Mouse (Mus musculus) heart, embryonic 14.5 days (tissue): ENCODE results near the gene Ano2. TPM values are rescaled to one million over a fixed set of nuclear protein-coding genes. Genes with fewer than 3 reads are reported as not detected.

Experiments
- ATAC-seq: fragments of 200-750 bp; cut with Nextera tagmentation; 2 replicates; pipeline ENCODE4 v1.8.0; 2017; ENCODE audit warnings: low read depth, moderate TSS enrichment; ENCODE audit not compliant: insufficient number of reproducible peaks, insufficient read depth, low FRiP score
- H3K27ac ChIP-seq, 2 experiments: fragments of 200-500 bp in 1 of 2; fragments of 300-500 bp in 1 of 2; sonication (generic) in 1 of 2; replicated peaks in 1 of 2; 2 replicates each; pipeline ENCODE4 v1.5.1; 2012 to 2014; ENCODE audit warnings: low read depth in 2 of 2, low read length in 2 of 2, control low read depth in 1 of 2, mild to moderate bottlenecking in 1 of 2, mixed read lengths in 1 of 2; ENCODE audit not compliant: control insufficient read depth in 1 of 2, insufficient read depth in 1 of 2
- H3K27me3 ChIP-seq: fragments of 300-500 bp; sonication (generic); 2 replicates; pipeline ENCODE4 v1.6.1; 2014; ENCODE audit warnings: mild to moderate bottlenecking, low read length, control low read depth; ENCODE audit not compliant: control insufficient read depth, insufficient read depth
- H3K36me3 ChIP-seq: fragments of 300-500 bp; sonication (generic); 2 replicates; pipeline ENCODE4 v1.6.1; 2014; ENCODE audit warnings: mild to moderate bottlenecking, control low read depth, low read length, mixed read lengths; ENCODE audit not compliant: control insufficient read depth, insufficient read depth
- H3K4me1 ChIP-seq, 2 experiments: fragments of 200-500 bp in 1 of 2; fragments of 300-500 bp in 1 of 2; sonication (generic) in 1 of 2; 2 replicates each; pipeline ENCODE4 v1.6.1; 2012 to 2014; ENCODE audit warnings: low read length in 2 of 2, control low read depth in 1 of 2, mixed read lengths in 1 of 2; ENCODE audit not compliant: control insufficient read depth in 2 of 2, insufficient read depth in 2 of 2
- H3K4me2 ChIP-seq: fragments of 300-500 bp; sonication (generic); 2 replicates; pipeline ENCODE4 v1.6.1; 2014; ENCODE audit warnings: mild to moderate bottlenecking, low read length
- H3K4me3 ChIP-seq, 2 experiments: fragments of 200-500 bp in 1 of 2; fragments of 300-500 bp in 1 of 2; sonication (generic) in 1 of 2; 2 replicates each; pipeline ENCODE4 v1.5.1; 2012 to 2014; ENCODE audit warnings: low read length in 2 of 2, mild to moderate bottlenecking in 2 of 2, control low read depth in 1 of 2, low read depth in 1 of 2, moderate library complexity in 1 of 2; ENCODE audit not compliant: control insufficient read depth in 1 of 2, insufficient read depth in 1 of 2
- H3K9ac ChIP-seq: fragments of 300-500 bp; sonication (generic); 2 replicates; pipeline ENCODE4 v1.6.1; 2014; ENCODE audit warnings: mild to moderate bottlenecking, low read length
- H3K9me3 ChIP-seq: fragments of 300-500 bp; sonication (generic); 2 replicates; pipeline ENCODE4 v1.6.1; 2016; ENCODE audit warnings: low read length, control low read depth; ENCODE audit not compliant: control insufficient read depth
- WGBS: fragments of 180-500 bp; shearing (Covaris S2); extraction: QIAGEN DNeasy Blood & Tissue Kit; methylation state at CpG from one replicate; pipeline ENCODE4 v1.1.7; 2014; 5-methylcytosine and 5-hydroxymethylcytosine counted together
- polyA plus RNA-seq: library from polyadenylated mRNA; unstranded; fragments of >200 nt; fragmentation: Nextera tagmentation; extraction: Ambion mirVana; gene quantifications from 2 replicates; pipeline ENCODE4 v1.2.1, GENCODE M21; 2014

Ano2 gene
- polyA plus RNA-seq, 1 experiment from 2014 or later: 0.38 TPM

DNA sequence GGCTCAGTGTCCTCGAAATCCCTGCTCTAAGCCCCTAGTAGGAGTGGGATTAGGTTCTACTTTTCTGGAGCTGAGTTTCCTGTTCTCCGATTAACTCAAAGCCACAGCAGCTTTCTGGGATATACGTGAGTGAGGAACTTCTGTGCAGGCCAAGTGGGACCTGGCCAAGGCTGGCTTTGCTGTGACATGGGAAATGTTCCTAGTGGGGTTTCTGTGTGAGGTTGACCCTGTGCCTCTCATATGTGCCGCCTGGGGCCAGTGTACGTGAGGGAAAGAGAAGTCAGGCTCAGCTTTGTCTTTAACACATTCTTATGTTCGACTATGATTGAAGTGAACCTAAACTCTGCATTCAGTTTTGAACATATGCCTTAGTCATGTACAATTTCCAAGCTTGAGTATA lies 184.5 kb downstream of the Ano2 start:
- Histone ChIP-seq H3K9me3 (no peaks in the 10 kb centered on the region), H3K27me3 (no peaks in the 10 kb centered on the region), H3K4me2 (no peak overlapping the region), H3K27ac (no peak overlapping the region), H3K4me3 (no peak overlapping the region), H3K9ac (no peak overlapping the region), H3K4me1 (no peaks in the 10 kb centered on the region), H3K36me3 (no peaks in the 10 kb centered on the region)
- 84% methylated on average over 6 of the region's 6 CpGs for WGBS
- ATAC-seq: no peak

DNA sequence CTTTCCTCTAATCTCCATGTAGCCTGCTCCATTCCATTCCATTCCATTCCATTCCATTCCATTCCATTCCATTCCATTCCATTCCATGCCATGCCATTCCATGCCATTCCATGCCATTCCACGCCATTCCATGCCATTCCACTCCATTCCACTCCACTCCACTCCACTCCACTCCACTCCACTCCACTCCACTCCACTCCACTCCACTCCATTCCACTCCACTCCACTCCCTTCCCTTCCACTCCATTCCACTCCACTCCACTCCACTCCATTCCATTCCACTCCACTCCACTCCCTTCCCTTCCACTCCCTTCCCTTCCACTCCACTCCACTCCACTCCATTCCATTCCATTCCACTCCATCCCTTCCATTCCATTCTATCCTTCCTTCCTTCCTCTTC lies 186.7 kb downstream of the Ano2 start:
- Histone ChIP-seq H3K9ac (no peak overlapping the region), H3K36me3 (no peaks in the 10 kb centered on the region), H3K27me3 (no peaks in the 10 kb centered on the region), H3K27ac (no peak overlapping the region), H3K4me3 (no peak overlapping the region), H3K9me3 (no peaks in the 10 kb centered on the region), H3K4me2 (no peak overlapping the region), H3K4me1 (no peaks in the 10 kb centered on the region)
- WGBS: 71% methylated on average over 1 of the region's 1 CpGs
- no peak for ATAC-seq

DNA sequence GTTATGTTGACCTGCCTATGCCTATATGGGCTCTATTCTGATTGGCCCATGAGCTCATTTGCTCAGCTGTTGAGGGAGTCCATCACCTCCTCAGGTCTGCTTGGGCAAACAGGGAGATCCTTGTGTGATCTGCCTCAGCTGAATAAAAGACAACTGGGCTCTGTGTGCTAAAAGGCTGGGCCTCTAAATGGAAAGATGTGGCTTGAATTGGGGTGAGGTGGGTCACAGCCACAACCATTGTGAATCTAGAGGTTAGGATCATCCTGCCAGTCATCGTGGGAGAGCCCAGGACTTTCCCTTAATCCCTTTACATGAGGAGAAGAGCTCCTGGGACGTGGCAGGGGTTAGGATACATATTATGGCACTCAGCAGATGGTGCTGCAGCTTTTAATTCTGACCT lies 188.5 kb downstream of the Ano2 start:
- no peak for ATAC-seq
- no peak overlapping the region for H3K9ac ChIP-seq
- 69% methylated on average over 2 of the region's 2 CpGs for WGBS

DNA sequence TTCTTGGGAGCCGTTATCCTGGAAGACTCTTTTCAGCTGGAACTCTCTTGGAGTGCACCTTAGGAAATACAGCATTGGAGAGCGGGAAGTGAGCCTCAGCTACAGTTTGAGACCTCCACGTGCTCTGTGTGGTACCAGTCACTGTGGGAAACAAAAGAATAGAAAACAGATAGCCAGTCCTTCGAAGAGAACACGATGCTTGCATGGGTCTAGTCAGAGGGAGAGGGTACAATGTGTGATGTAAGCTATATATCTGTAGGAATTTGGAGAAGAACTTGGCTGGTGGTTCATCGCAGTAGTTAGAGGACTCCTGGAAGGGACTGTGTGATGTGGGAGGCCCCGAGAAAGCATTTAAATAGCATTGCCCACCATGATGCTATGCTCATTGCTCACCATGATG lies 189.1 kb downstream of the Ano2 start:
- H3K36me3 ChIP-seq: no peaks in the 10 kb centered on the region
- H3K9me3 ChIP-seq: no peaks in the 10 kb centered on the region
- 79% methylated on average over 7 of the region's 7 CpGs for WGBS
- no peak overlapping the region for H3K9ac ChIP-seq
- H3K27ac ChIP-seq: no peak overlapping the region
- no peak overlapping the region for H3K4me2 ChIP-seq
- H3K27me3 ChIP-seq: no peaks in the 10 kb centered on the region
- no peak overlapping the region for H3K4me3 ChIP-seq
- no peaks in the 10 kb centered on the region for H3K4me1 ChIP-seq
- ATAC-seq: no peak

More for the DNA sequence above, 188.5 kb downstream of the Ano2 start:
- Histone ChIP-seq H3K36me3 (no peaks in the 10 kb centered on the region), H3K4me2 (no peak overlapping the region), H3K27ac (no peak overlapping the region), H3K4me1 (no peaks in the 10 kb centered on the region), H3K4me3 (no peak overlapping the region), H3K27me3 (no peaks in the 10 kb centered on the region), H3K9me3 (no peaks in the 10 kb centered on the region)

DNA sequence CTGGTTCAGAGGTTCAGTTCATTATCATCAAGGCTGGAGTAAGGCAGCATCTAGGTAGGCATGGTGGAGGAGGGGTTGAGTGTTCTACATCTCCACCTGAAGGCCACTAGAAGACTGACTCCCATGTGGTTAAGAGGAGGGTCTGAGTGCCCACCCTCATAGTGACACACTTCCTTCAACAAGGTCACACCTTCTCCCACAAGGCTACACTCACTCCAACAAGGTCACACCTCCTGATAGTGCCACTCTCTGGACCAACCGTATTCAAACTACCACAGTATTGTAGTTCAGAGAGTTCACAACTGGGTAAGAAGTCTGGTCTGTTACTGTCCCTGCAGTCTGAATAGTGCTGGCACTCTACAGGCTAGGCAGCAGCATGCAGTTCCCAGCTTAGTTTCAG lies 198.4 kb downstream of the Ano2 start:
- H3K9ac ChIP-seq: no peak overlapping the region
- H3K4me3 ChIP-seq: no peak overlapping the region
- H3K4me1 ChIP-seq: no peaks in the 10 kb centered on the region
- 77% methylated on average over 1 of the region's 1 CpGs for WGBS
- H3K27me3 ChIP-seq: no peaks in the 10 kb centered on the region
- H3K36me3 ChIP-seq: no peaks in the 10 kb centered on the region
- no peak for ATAC-seq
- H3K4me2 ChIP-seq: no peak overlapping the region
- no peak overlapping the region for H3K27ac ChIP-seq
- 0 out of 2 replicates have a peak, but pooled peaks cover 2% of the 10 kb centered on the region for H3K9me3 ChIP-seq

DNA sequence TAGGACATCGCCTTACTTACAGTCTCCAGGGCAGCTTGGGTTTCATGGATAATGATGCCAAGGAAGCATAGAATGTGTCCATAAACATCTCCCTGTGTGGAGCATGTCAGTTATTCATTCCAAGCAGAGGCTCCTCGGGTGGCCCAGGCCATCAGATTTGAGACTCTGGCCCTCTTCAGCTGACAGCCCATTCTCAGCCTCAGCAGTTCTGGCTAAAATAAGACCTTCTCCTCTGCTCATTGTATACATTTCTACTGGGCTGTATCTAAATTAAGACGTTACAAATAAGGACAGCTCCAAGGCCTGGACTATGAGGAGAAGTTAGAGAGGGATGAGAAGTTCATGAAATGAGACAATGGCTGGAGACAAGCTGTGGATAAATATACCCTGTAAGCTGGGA lies 204.1 kb downstream of the Ano2 start:
- no peak overlapping the region for H3K4me2 ChIP-seq
- no peak overlapping the region for H3K9ac ChIP-seq
- no peak overlapping the region for H3K4me3 ChIP-seq
- no peaks in the 10 kb centered on the region for H3K9me3 ChIP-seq
- no peak for ATAC-seq
- H3K4me1 ChIP-seq: no peaks in the 10 kb centered on the region
- 48% methylated on average over 3 of the region's 3 CpGs for WGBS
- H3K27me3 ChIP-seq: no peaks in the 10 kb centered on the region
- no peak overlapping the region for H3K27ac ChIP-seq
- no peaks in the 10 kb centered on the region for H3K36me3 ChIP-seq

DNA sequence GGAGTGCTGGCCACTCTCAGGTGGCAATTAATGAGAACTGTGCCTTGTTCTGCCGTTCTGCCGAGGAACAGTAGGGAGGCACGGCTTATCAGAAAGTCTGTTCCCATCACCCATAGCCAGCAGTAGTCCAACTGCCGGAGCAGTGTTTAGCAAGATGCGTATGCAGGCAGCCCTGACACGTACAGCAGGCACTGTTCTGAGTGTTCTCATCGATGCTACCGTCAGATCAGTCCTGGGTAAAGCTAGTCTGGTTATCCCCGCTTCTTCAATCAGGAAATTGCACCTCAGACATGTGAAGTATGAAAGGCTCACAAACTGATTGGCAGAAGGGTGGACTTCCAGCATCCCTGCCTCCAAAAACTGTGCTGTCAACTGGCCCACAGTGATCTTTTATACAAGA lies 224.2 kb downstream of the Ano2 start:
- Histone ChIP-seq H3K27me3 (no peaks in the 10 kb centered on the region), H3K27ac (no peak overlapping the region), H3K9me3 (no peaks in the 10 kb centered on the region), H3K4me2 (no peak overlapping the region), H3K4me3 (no peak overlapping the region), H3K36me3 (no peaks in the 10 kb centered on the region), H3K9ac (no peak overlapping the region), H3K4me1 (no peaks in the 10 kb centered on the region)
- ATAC-seq: no peak
- 49% methylated on average over 9 of the region's 9 CpGs for WGBS

DNA sequence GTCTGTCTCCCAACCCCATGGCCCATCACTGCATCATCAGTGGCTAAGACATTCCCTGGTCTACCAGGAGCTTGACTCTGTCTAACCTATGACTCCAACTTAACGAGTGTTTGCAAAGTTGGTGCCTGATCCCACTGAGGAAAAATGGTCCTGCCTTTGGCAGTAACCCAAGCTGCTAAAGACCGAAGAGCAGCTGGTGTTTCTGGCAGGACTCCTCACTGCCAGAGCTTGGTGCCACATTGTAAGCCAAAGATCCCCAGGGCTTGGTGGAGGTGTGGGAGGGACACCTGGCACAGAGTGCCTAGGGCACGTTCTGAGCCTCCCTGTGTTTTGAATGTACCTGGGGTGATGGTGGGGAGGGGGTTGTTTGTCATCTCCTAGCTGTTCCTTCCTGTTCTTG lies 232.5 kb downstream of the Ano2 start:
- Histone ChIP-seq H3K4me3 (no peak overlapping the region), H3K27ac (no peak overlapping the region), H3K4me1 (no peaks in the 10 kb centered on the region), H3K9me3 (no peaks in the 10 kb centered on the region), H3K4me2 (no peak overlapping the region), H3K36me3 (no peaks in the 10 kb centered on the region), H3K27me3 (no peaks in the 10 kb centered on the region), H3K9ac (no peak overlapping the region)
- no peak for ATAC-seq
- 64% methylated on average over 3 of the region's 3 CpGs for WGBS
